Mouse (Mus musculus) ES-E14 (cell line): ENCODE measurements around the gene Prl2a1.

ENCODE experiments used
- CHD2 ChIP-seq: IDR thresholded peaks from 2 replicates; pipeline ENCODE4 v1.6.1; 2014; ENCODE audit warnings: mild to moderate bottlenecking, low read depth, low read length, inconsistent platforms
- HCFC1 ChIP-seq: IDR thresholded peaks from 2 replicates; pipeline ENCODE4 v1.6.1; 2012; ENCODE audit warnings: low read length, inconsistent platforms, borderline replicate concordance; ENCODE audit not compliant: insufficient read depth
- MAFK ChIP-seq: IDR thresholded peaks from 2 replicates; pipeline ENCODE4 v1.6.1; 2014; ENCODE audit warnings: mild to moderate bottlenecking, low read depth, low read length, inconsistent platforms; ENCODE audit not compliant: insufficient read depth
- ZC3H11A ChIP-seq: IDR thresholded peaks from 2 replicates; pipeline ENCODE4 v1.6.1; 2012; ENCODE audit warnings: low read depth, mild to moderate bottlenecking, inconsistent platforms, low read length, borderline replicate concordance
- ZNF384 ChIP-seq: IDR thresholded peaks from 2 replicates; pipeline ENCODE4 v1.6.1; 2012; ENCODE audit warnings: low read depth, low read length, inconsistent platforms

- no peak for TF ChIP-seq MAFK
- TF ChIP-seq CHD2, result no peak
- TF ChIP-seq HCFC1, result no peak
- no peak for TF ChIP-seq ZC3H11A
- TF ChIP-seq ZNF384, result no peak
Observed at GRCm38 (mm10) chr13:27802765-27803164, 1.3 kb downstream of the Prl2a1 start.
